Mouse (Mus musculus): ENCODE measurements around the gene Mgst2.

DNA sequence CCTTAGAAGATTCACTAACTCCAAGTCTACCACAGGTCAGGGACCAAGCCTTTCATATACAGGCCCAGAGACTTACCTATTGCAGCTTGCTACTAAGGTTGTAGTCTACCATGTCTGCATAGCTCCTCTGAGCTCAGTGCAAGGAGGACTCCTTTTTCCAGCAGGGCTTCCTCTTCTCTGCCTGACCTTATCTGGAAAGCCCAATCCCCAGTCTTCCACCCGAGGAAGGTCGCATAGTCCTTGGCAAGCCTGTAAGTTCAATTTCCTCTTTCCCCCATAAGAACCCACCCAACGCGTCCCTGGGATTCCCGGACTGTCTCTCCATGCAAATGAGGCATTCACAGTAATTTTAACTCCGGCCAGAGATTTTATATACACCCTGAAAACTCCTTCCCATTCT is 66.1 kb downstream of the Mgst2 start:
- no peak for TF ChIP-seq NELFE (IDR thresholded peaks at IDR 0.05; ENCODE audit: low read depth, low read length)
- TF ChIP-seq TBP (conservative IDR thresholded peaks at IDR 0.05; ENCODE audit: low read depth, low read length) = no peak
- no peak for TF ChIP-seq USF1 (IDR thresholded peaks at IDR 0.05; ENCODE audit: low read depth, low read length)
- no peak for TF ChIP-seq CTCF (conservative IDR thresholded peaks at IDR 0.05 in 1 of 2, IDR thresholded peaks at IDR 0.05 in 1 of 2; ENCODE audit: low read depth in 2 of 2, low read length in 2 of 2)
- TF ChIP-seq POLR2AphosphoS2 (IDR thresholded peaks at IDR 0.05; ENCODE audit: low read depth, low read length) = no peak
- no peak for TF ChIP-seq E2F4 (IDR thresholded peaks at IDR 0.05; ENCODE audit: insufficient replicate concordance, low read depth, low read length)
- TF ChIP-seq POLR2A (IDR thresholded peaks at IDR 0.05; ENCODE audit: low read depth, low read length) = no peak
- TF ChIP-seq EP300 (IDR thresholded peaks at IDR 0.05; ENCODE audit: low read length) = no peak
- no peak for TF ChIP-seq SIN3A (IDR thresholded peaks at IDR 0.05; ENCODE audit: low read length)
- no peak for TF ChIP-seq RCOR1 (conservative IDR thresholded peaks at IDR 0.05; ENCODE audit: low read depth, low read length)
- TF ChIP-seq ZMIZ1 (IDR thresholded peaks at IDR 0.05; ENCODE audit: low read depth, low read length) = no peak
- TF ChIP-seq TCF12 (IDR thresholded peaks at IDR 0.05; ENCODE audit: low read depth, low read length) = no peak
